Mouse (Mus musculus): ENCODE data around the gene Rad51d. TPM values are rescaled to one million over a fixed set of nuclear protein-coding genes. Genes with fewer than 3 reads are reported as not detected.

Rad51d gene
- polyA plus RNA-seq, 1 experiment from 2014 or later: 6.8 TPM

GRCm38 (mm10) chr11:82910679-82911389 is 20.4 kb upstream of the Rad51d start:
- no peak overlapping the region for H3K4me3 ChIP-seq (replicated peaks)
- no peak overlapping the region for H3K4me2 ChIP-seq
- no peak for ATAC-seq (ENCODE audit: low read depth)
- peaks cover 28% of the 10 kb centered on the region for H3K4me1 ChIP-seq (replicated peaks)
- no peak for DNase-seq
- H3K36me3 ChIP-seq: peaks cover 9% of the 10 kb centered on the region
- no peak overlapping the region for H3K9ac ChIP-seq
- H3K27ac ChIP-seq: no peak overlapping the region
- WGBS (ENCODE audit: insufficient replicate concordance): 57% methylated on average over 11 of the region's 11 CpGs
- H3K27me3 ChIP-seq: peaks cover 32% of the 10 kb centered on the region
- no peaks in the 10 kb centered on the region for H3K9me3 ChIP-seq (replicated peaks)

- Histone ChIP-seq H3K27ac (no peak within 1 kb of the TSS), H3K36me3 (peaks cover 14% of the 10 kb centered on the region), H3K27me3 (peaks cover 32% of the 10 kb centered on the region), H3K4me3 (replicated peaks) (no peak within 1 kb of the TSS), H3K9ac (no peak within 1 kb of the TSS), H3K9me3 (replicated peaks) (no peaks in the 10 kb centered on the region), H3K4me1 (replicated peaks) (peaks cover 34% of the 10 kb centered on the region), H3K4me2 (no peak within 1 kb of the TSS)
- 70% methylated on average over 4 of the region's 4 CpGs for WGBS (ENCODE audit: insufficient replicate concordance)
- ATAC-seq (ENCODE audit: low read depth) (no peak), DNase-seq (no peak)
Measured at GRCm38 (mm10) chr11:82910250-82910649, 19.8 kb upstream of the Rad51d start, which contains the start of gene Unc45b. Gene Unc45b (plus strand): TSS chr11:82910550.

- Histone ChIP-seq H3K9me3 (replicated peaks) (no peaks in the 10 kb centered on the region), H3K36me3 (peaks cover 31% of the 10 kb centered on the region), H3K4me1 (replicated peaks) (peaks cover 38% of the 10 kb centered on the region), H3K27me3 (peaks cover 21% of the 10 kb centered on the region), H3K4me3 (replicated peaks) (peak overlapping the region; percentile 80), H3K27ac (no peak overlapping the region), H3K4me2 (peak overlapping the region; percentile 90), H3K9ac (peak overlapping the region; percentile 84)
- DNase-seq (no peak), ATAC-seq (ENCODE audit: low read depth) (no peak)
- 54% methylated on average over 9 of the region's 10 CpGs for WGBS (ENCODE audit: insufficient replicate concordance)
Measured at GRCm38 (mm10) chr11:82908608-82908989, 18.2 kb upstream of the Rad51d start.

GRCm38 (mm10) chr11:82907651-82908607 is 17.5 kb upstream of the Rad51d start, which contains the start of gene Nle1:
Gene Nle1 (minus strand): TSS chr11:82908411.
- Histone ChIP-seq H3K4me1 (replicated peaks) (peaks cover 38% of the 10 kb centered on the region), H3K27ac (no peak within 1 kb of the TSS; the same call in 1 of the 2 replicates), H3K9ac (peak within 1 kb of the TSS; percentile 84), H3K27me3 (peaks cover 14% of the 10 kb centered on the region; the same call in 1 of the 2 replicates), H3K4me3 (replicated peaks) (peak within 1 kb of the TSS; percentile 80), H3K9me3 (replicated peaks) (no peaks in the 10 kb centered on the region), H3K4me2 (peak within 1 kb of the TSS; percentile 90), H3K36me3 (peaks cover 38% of the 10 kb centered on the region)
- peak; percentile 72 for ATAC-seq (ENCODE audit: low read depth)
- DNase-seq: peak; percentile 85
- WGBS (ENCODE audit: insufficient replicate concordance): under 1% methylated on average over 73 of the region's 73 CpGs

GRCm38 (mm10) chr11:82905816-82906215 is 15.4 kb upstream of the Rad51d start:
- no peak overlapping the region for H3K4me2 ChIP-seq
- H3K4me1 ChIP-seq (replicated peaks): peaks cover 38% of the 10 kb centered on the region
- ATAC-seq (ENCODE audit: low read depth): no peak
- WGBS (ENCODE audit: insufficient replicate concordance): 87% methylated on average over 5 of the region's 5 CpGs
- no peak overlapping the region for H3K4me3 ChIP-seq (replicated peaks)
- no peaks in the 10 kb centered on the region for H3K9me3 ChIP-seq (replicated peaks)
- no peak overlapping the region for H3K9ac ChIP-seq
- no peak for DNase-seq
- peaks cover under 1% of the 10 kb centered on the region; the same call in 1 of the 2 replicates for H3K27me3 ChIP-seq
- peaks cover 59% of the 10 kb centered on the region for H3K36me3 ChIP-seq
- H3K27ac ChIP-seq: no peak overlapping the region

- DNase-seq (no peak), ATAC-seq (ENCODE audit: low read depth) (peak; percentile 50)
- Histone ChIP-seq H3K4me2 (no peak overlapping the region), H3K27me3 (no peaks in the 10 kb centered on the region), H3K4me1 (replicated peaks) (peaks cover 38% of the 10 kb centered on the region), H3K4me3 (replicated peaks) (no peak overlapping the region), H3K36me3 (peaks cover 67% of the 10 kb centered on the region), H3K9me3 (replicated peaks) (no peaks in the 10 kb centered on the region), H3K9ac (no peak overlapping the region), H3K27ac (no peak overlapping the region)
- WGBS (ENCODE audit: insufficient replicate concordance): 44% methylated on average over 8 of the region's 8 CpGs
Measured at GRCm38 (mm10) chr11:82904952-82905351, 14.5 kb upstream of the Rad51d start.

- Histone ChIP-seq H3K9ac (no peak overlapping the region), H3K36me3 (peaks cover 81% of the 10 kb centered on the region), H3K4me1 (replicated peaks) (peaks cover 19% of the 10 kb centered on the region), H3K4me2 (no peak overlapping the region), H3K27me3 (no peaks in the 10 kb centered on the region), H3K9me3 (replicated peaks) (no peaks in the 10 kb centered on the region), H3K4me3 (replicated peaks) (no peak overlapping the region), H3K27ac (no peak overlapping the region)
- DNase-seq (no peak), ATAC-seq (ENCODE audit: low read depth) (no peak)
- WGBS (ENCODE audit: insufficient replicate concordance): 91% methylated on average over 20 of the region's 20 CpGs
Measured at GRCm38 (mm10) chr11:82901606-82902310, 11.3 kb upstream of the Rad51d start.

GRCm38 (mm10) chr11:82899720-82900119 is 9.3 kb upstream of the Rad51d start:
- H3K36me3 ChIP-seq: peaks cover 62% of the 10 kb centered on the region
- DNase-seq (no peak), ATAC-seq (ENCODE audit: low read depth) (no peak)
- no peaks in the 10 kb centered on the region for H3K27me3 ChIP-seq
- H3K27ac ChIP-seq: no peak overlapping the region
- H3K4me3 ChIP-seq (replicated peaks): no peak overlapping the region
- H3K9ac ChIP-seq: no peak overlapping the region
- no peak overlapping the region for H3K4me2 ChIP-seq
- H3K4me1 ChIP-seq (replicated peaks): no peaks in the 10 kb centered on the region
- WGBS (ENCODE audit: insufficient replicate concordance): 76% methylated on average over 5 of the region's 5 CpGs
- no peaks in the 10 kb centered on the region for H3K9me3 ChIP-seq (replicated peaks)

GRCm38 (mm10) chr11:82897478-82897877 is 7.1 kb upstream of the Rad51d start:
- H3K4me1 ChIP-seq (replicated peaks): no peaks in the 10 kb centered on the region
- H3K4me2 ChIP-seq: no peak overlapping the region
- DNase-seq: no peak
- H3K36me3 ChIP-seq: peaks cover 40% of the 10 kb centered on the region
- ATAC-seq (ENCODE audit: low read depth): no peak
- H3K9me3 ChIP-seq (replicated peaks): no peaks in the 10 kb centered on the region
- H3K9ac ChIP-seq: no peak overlapping the region
- no peak overlapping the region for H3K4me3 ChIP-seq (replicated peaks)
- 71% methylated on average over 10 of the region's 10 CpGs for WGBS (ENCODE audit: insufficient replicate concordance)
- no peak overlapping the region for H3K27ac ChIP-seq
- no peaks in the 10 kb centered on the region for H3K27me3 ChIP-seq

GRCm38 (mm10) chr11:82891936-82892335 is 1.5 kb upstream of the Rad51d start, which contains the start of gene Fndc8:
Gene Fndc8 (plus strand): TSS chr11:82892124.
- DNase-seq (no peak), ATAC-seq (ENCODE audit: low read depth) (no peak)
- peaks cover 28% of the 10 kb centered on the region for H3K4me1 ChIP-seq (replicated peaks)
- no peaks in the 10 kb centered on the region for H3K36me3 ChIP-seq
- peaks cover 11% of the 10 kb centered on the region; the same call in 1 of the 2 replicates for H3K27me3 ChIP-seq
- WGBS (ENCODE audit: insufficient replicate concordance): 37% methylated on average over 7 of the region's 7 CpGs
- H3K27ac ChIP-seq: no peak within 1 kb of the TSS
- H3K9me3 ChIP-seq (replicated peaks): no peaks in the 10 kb centered on the region
- no peak within 1 kb of the TSS for H3K9ac ChIP-seq
- no peak within 1 kb of the TSS for H3K4me3 ChIP-seq (replicated peaks)
- H3K4me2 ChIP-seq: no peak within 1 kb of the TSS
